Comparison of ENCODE assay signal across 8 mouse cellular contexts in genomic region chr2:155380261-155381059, GRCm38 (mm10). TPM values are rescaled to one million over a fixed set of nuclear protein-coding genes. Genes with fewer than 3 reads are reported as not detected.
DNase-seq lines count a peak whose midpoint lies in the region; ATAC-seq and TF ChIP-seq lines count a peak whose summit lies in the region.

Trp53inp2 (plus strand) TSS chr2:155381059.

- peak within 1 kb of the TSS; percentile 100 for H3K27ac ChIP-seq in hindbrain, embryonic 15.5 days (replicated peaks)
- peak within 1 kb of the TSS; percentile 98 for H3K27ac ChIP-seq in neural tube, embryonic 11.5 days (ENCODE audit: low read depth, low read length)

- peaks cover 21% of the 10 kb centered on the region for H3K4me1 ChIP-seq in G1E (ENCODE audit: insufficient read depth, low read depth, low read length)
- peaks cover 45% of the 10 kb centered on the region for H3K4me1 ChIP-seq in hindbrain, embryonic 15.5 days (replicated peaks)
- H3K4me1 ChIP-seq in neural tube, embryonic 11.5 days (ENCODE audit: control insufficient read depth, insufficient read depth, low read length): peaks cover 13% of the 10 kb centered on the region

- intact Hi-C loops in left cerebral cortex, postnatal 36 days (cut with DNase I): loop anchor here (10.0 kb wide), 2 partner anchors 106 to 296 kb away; partner anchors contain the start of gene Map1lc3a

- H3K4me3 ChIP-seq in G1E (ENCODE audit: low read depth, low read length): peak within 1 kb of the TSS; percentile 79
- peak within 1 kb of the TSS; percentile 93 for H3K4me3 ChIP-seq in hindbrain, embryonic 15.5 days
- peak within 1 kb of the TSS; percentile 80 for H3K4me3 ChIP-seq in neural tube, embryonic 11.5 days (ENCODE audit: low read depth, low read length)

- no peak for TF ChIP-seq CTCF in G1E (IDR thresholded peaks at IDR 0.05; ENCODE audit: low read depth, low read length)

- H3K27me3 ChIP-seq in G1E (ENCODE audit: insufficient read depth, low read length): peaks cover 30% of the 10 kb centered on the region
- no peaks in the 10 kb centered on the region for H3K27me3 ChIP-seq in hindbrain, embryonic 15.5 days
- no peaks in the 10 kb centered on the region for H3K27me3 ChIP-seq in neural tube, embryonic 11.5 days (ENCODE audit: control insufficient read depth, insufficient read depth, low read length)

- 37% methylated on average over 8 of the region's 8 CpGs for WGBS in hindbrain, embryonic 15.5 days
- 40% methylated on average over 8 of the region's 8 CpGs for WGBS in neural tube, embryonic 11.5 days

- H3K36me3 ChIP-seq in G1E (replicated peaks): no peaks in the 10 kb centered on the region
- no peaks in the 10 kb centered on the region for H3K36me3 ChIP-seq in hindbrain, embryonic 15.5 days
- H3K36me3 ChIP-seq in neural tube, embryonic 11.5 days (ENCODE audit: control insufficient read depth, insufficient read depth, low read length): no peaks in the 10 kb centered on the region

- DNase-seq in G1E (ENCODE audit: low spot score): no peak
- no peak for DNase-seq in adrenal gland, adult 8-10 months
- DNase-seq in gastrocnemius, adult 18-20 months (ENCODE audit: low spot score): peak; percentile 24
- no peak for DNase-seq in left cerebral cortex, postnatal 36 days (ENCODE audit: low spot score in 2 of 2)
- DNase-seq in neural tube, embryonic 11.5 days (ENCODE audit: low spot score): no peak
- DNase-seq in spleen, adult 18-20 months: no peak
- no peak for DNase-seq in embryo, embryonic 11 days

- H3K4me2 ChIP-seq in hindbrain, embryonic 15.5 days: peak within 1 kb of the TSS; percentile 64
- peak within 1 kb of the TSS; percentile 82 for H3K4me2 ChIP-seq in neural tube, embryonic 11.5 days (ENCODE audit: low read depth)

- peak within 1 kb of the TSS; percentile 99 for H3K9ac ChIP-seq in hindbrain, embryonic 15.5 days
- H3K9ac ChIP-seq in neural tube, embryonic 11.5 days (ENCODE audit: low read length): peak within 1 kb of the TSS; percentile 96

- H3K9me3 ChIP-seq in G1E (replicated peaks): no peaks in the 10 kb centered on the region
- no peaks in the 10 kb centered on the region for H3K9me3 ChIP-seq in hindbrain, embryonic 15.5 days
- no peaks in the 10 kb centered on the region for H3K9me3 ChIP-seq in neural tube, embryonic 11.5 days (ENCODE audit: control insufficient read depth, low read length)

- ATAC-seq in G1E (ENCODE audit: extremely low read depth, insufficient number of reproducible peaks, low FRiP score, poor library complexity, severe bottlenecking): no peak
- ATAC-seq in hindbrain, embryonic 15.5 days (ENCODE audit: low FRiP score, low read depth): no peak
- no peak for ATAC-seq in neural tube, embryonic 11.5 days (ENCODE audit: insufficient read depth, low FRiP score, low TSS enrichment)

RNA-seq across cellular contexts. Expression of gene Trp53inp2, which starts in this region (rescaled TPM):
- total RNA-seq in G1E (2014; fragmentation: Nextera tagmentation) (6.2 and 8.6 TPM in 2 replicates), G1E (2017) (3.3 and 4.4 TPM in 2 replicates)
- 2.3 and 2.8 TPM in 2 replicates for polyA plus RNA-seq in G1E (2012)
- total RNA-seq in adrenal gland, adult 8-10 months (2022): 100 to 1,000 TPM; 182 to 291 (median 250) TPM
- 100 to 1,000 TPM; 307 to 321 TPM for total RNA-seq in gastrocnemius, adult 18-20 months (2021)
- 101 and 128 TPM in 2 replicates for polyA plus RNA-seq in hindbrain, embryonic 15.5 days (2015; fragmentation: Nextera tagmentation; extraction: Ambion mirVana)
- 100 to 1,000 TPM; 147 to 173 TPM for total RNA-seq in left cerebral cortex, postnatal 36 days (2021)
- 94.0 and 104 TPM in 2 replicates for polyA plus RNA-seq in neural tube, embryonic 11.5 days (2014; fragmentation: Nextera tagmentation; extraction: Ambion mirVana)

Comparison
In these comparisons a context has a peak if more than half of its experiments do, and no peak if none do; other contexts are left out.
1. RNA of gene Trp53inp2 (total RNA-seq): 307 to 321 TPM in gastrocnemius, adult 18-20 months, 182 to 291 TPM in adrenal gland, adult 8-10 months and 147 to 173 TPM in left cerebral cortex, postnatal 36 days; 3.3 to 8.6 TPM in G1E; every median in the first group is over 10 times any median in the second.
2. RNA of gene Trp53inp2 (polyA plus RNA-seq): 101 to 128 TPM in hindbrain, embryonic 15.5 days and 94.0 to 104 TPM in neural tube, embryonic 11.5 days; 2.3 to 2.8 TPM in G1E; every median in the first group is over 10 times any median in the second.
3. Peak in every context shown above with its lines, with median percentiles within 50 percentile points of each other: H3K4me3 ChIP-seq.